Mouse (Mus musculus): ENCODE results near the gene Map4k2. TPM values are rescaled to one million over a fixed set of nuclear protein-coding genes. Genes with fewer than 3 reads are reported as not detected.
"Not testable (repeated sequence)": the region's sequence is repeated elsewhere in the genome, so short reads cannot be mapped to it uniquely, and the experiment has no call there.

Gene Map4k2
- polyA plus RNA-seq, 1 experiment from 2014 or later = 9.9 TPM

DNA sequence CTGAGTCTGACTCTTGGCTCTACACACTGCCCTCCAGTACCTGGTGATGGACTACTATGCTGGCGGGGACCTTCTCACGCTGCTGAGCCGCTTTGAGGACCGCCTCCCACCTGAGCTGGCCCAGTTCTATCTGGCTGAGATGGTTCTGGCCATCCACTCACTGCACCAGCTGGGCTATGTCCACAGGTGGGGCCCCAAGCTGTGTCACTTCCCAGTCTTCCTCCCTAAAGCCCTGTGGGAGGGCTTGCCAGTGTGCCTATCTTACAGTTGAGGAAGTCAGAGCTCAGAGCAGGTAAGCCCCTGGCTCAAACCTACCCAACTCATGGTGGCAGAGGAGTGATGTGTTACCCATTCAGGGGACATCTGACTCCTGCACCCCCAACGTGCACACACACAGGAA is 30.8 kb upstream of the Map4k2 start:
- Histone ChIP-seq H3K4me3 (ENCODE audit: low read depth, low read length) (no peak overlapping the region), H3K4me1 (ENCODE audit: control insufficient read depth, insufficient read depth, low read length) (no peaks in the 10 kb centered on the region), H3K4me2 (ENCODE audit: low read depth, low read length) (no peak overlapping the region), H3K27ac (replicated peaks; ENCODE audit: low read depth, low read length) (no peak overlapping the region), H3K9me3 (ENCODE audit: control insufficient read depth, low read length) (no peaks in the 10 kb centered on the region), H3K9ac (ENCODE audit: low read depth, low read length) (no peak overlapping the region), H3K36me3 (ENCODE audit: control insufficient read depth, insufficient read depth, low read length) (peaks cover 46% of the 10 kb centered on the region), H3K27me3 (replicated peaks; ENCODE audit: control insufficient read depth, insufficient read depth, low read length) (no peaks in the 10 kb centered on the region)
- DNase-seq (ENCODE audit: low spot score) (no peak), ATAC-seq (ENCODE audit: low read depth) (no peak)
- WGBS = 77% methylated on average over 5 of the region's 5 CpGs

GRCm38 (mm10) chr19:6311783-6312182 is 29.2 kb upstream of the Map4k2 start:
- not testable (repeated sequence) for DNase-seq (ENCODE audit: low spot score); H3K4me1 ChIP-seq (ENCODE audit: control insufficient read depth, insufficient read depth, low read length); H3K4me3 ChIP-seq (ENCODE audit: low read depth, low read length); H3K9ac ChIP-seq (ENCODE audit: low read depth, low read length); H3K4me2 ChIP-seq (ENCODE audit: low read depth, low read length); H3K9me3 ChIP-seq (ENCODE audit: control insufficient read depth, low read length); ATAC-seq (ENCODE audit: low read depth); H3K27ac ChIP-seq (replicated peaks; ENCODE audit: low read depth, low read length); H3K27me3 ChIP-seq (replicated peaks; ENCODE audit: control insufficient read depth, insufficient read depth, low read length)
- 82% methylated on average over 3 of the region's 3 CpGs for WGBS
- H3K36me3 ChIP-seq (ENCODE audit: control insufficient read depth, insufficient read depth, low read length) = peaks cover 61% of the 10 kb centered on the region

DNA sequence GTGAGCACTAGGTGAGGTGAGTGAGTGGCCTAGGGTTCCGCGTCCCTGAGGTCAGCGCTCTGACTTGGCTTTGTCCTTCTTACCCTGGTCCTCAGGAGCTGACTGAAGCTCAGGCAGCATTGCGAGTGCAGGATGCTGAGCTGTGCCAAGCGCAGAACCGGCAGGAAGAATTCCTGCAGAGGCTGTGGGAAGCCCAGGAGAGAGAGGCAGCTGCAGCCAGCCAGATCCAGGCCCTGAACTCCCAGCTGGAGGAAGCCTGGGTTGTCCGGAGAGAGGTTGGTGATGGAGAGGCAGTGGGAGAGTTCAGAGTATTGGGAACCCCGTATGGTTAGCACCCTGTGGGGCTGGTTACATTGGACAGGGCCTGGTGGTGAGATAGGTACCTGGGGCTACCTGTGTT is 27.1 kb upstream of the Map4k2 start:
- Histone ChIP-seq H3K9me3 (ENCODE audit: control insufficient read depth, low read length) (no peaks in the 10 kb centered on the region), H3K9ac (ENCODE audit: low read depth, low read length) (no peak overlapping the region), H3K27ac (replicated peaks; ENCODE audit: low read depth, low read length) (no peak overlapping the region), H3K36me3 (ENCODE audit: control insufficient read depth, insufficient read depth, low read length) (peaks cover 71% of the 10 kb centered on the region), H3K27me3 (replicated peaks; ENCODE audit: control insufficient read depth, insufficient read depth, low read length) (no peaks in the 10 kb centered on the region), H3K4me1 (ENCODE audit: control insufficient read depth, insufficient read depth, low read length) (no peaks in the 10 kb centered on the region), H3K4me2 (ENCODE audit: low read depth, low read length) (no peak overlapping the region), H3K4me3 (ENCODE audit: low read depth, low read length) (no peak overlapping the region)
- DNase-seq (ENCODE audit: low spot score) (no peak), ATAC-seq (ENCODE audit: low read depth) (no peak)
- 91% methylated on average over 8 of the region's 8 CpGs for WGBS

- Histone ChIP-seq H3K4me3 (ENCODE audit: low read depth, low read length) (no peak overlapping the region), H3K4me2 (ENCODE audit: low read depth, low read length) (no peak overlapping the region), H3K9me3 (ENCODE audit: control insufficient read depth, low read length) (no peaks in the 10 kb centered on the region), H3K36me3 (ENCODE audit: control insufficient read depth, insufficient read depth, low read length) (peaks cover 77% of the 10 kb centered on the region), H3K27ac (replicated peaks; ENCODE audit: low read depth, low read length) (no peak overlapping the region), H3K4me1 (ENCODE audit: control insufficient read depth, insufficient read depth, low read length) (no peaks in the 10 kb centered on the region), H3K27me3 (replicated peaks; ENCODE audit: control insufficient read depth, insufficient read depth, low read length) (no peaks in the 10 kb centered on the region), H3K9ac (ENCODE audit: low read depth, low read length) (no peak overlapping the region)
- ATAC-seq (ENCODE audit: low read depth) (no peak), DNase-seq (ENCODE audit: low spot score) (no peak)
- 68% methylated on average over 8 of the region's 8 CpGs for WGBS
Observed at GRCm38 (mm10) chr19:6314513-6314912, 26.4 kb upstream of the Map4k2 start.

DNA sequence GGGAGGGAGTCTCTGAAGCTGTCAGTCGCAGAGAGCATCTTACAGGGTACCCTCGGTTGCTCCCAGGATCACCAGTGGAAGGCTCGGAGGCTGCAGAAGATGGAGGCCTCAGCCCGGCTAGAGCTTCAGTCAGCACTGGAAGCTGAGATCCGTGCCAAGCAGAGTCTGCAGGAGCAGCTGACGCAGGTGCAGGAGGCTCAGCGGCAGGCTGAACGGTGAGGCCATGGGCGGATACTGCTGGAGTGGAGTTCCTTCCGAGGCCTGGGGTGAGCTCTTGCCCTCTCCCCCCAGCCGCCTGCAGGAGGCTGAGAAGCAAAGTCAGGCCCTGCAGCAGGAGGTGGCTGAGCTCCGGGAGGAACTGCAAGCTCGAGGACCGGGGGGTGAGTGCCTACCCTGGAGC is 25.4 kb upstream of the Map4k2 start:
- 73% methylated on average over 13 of the region's 14 CpGs for WGBS
- no peaks in the 10 kb centered on the region for H3K4me1 ChIP-seq (ENCODE audit: control insufficient read depth, insufficient read depth, low read length)
- H3K4me3 ChIP-seq (ENCODE audit: low read depth, low read length) = no peak overlapping the region
- H3K27ac ChIP-seq (replicated peaks; ENCODE audit: low read depth, low read length) = no peak overlapping the region
- peaks cover 81% of the 10 kb centered on the region for H3K36me3 ChIP-seq (ENCODE audit: control insufficient read depth, insufficient read depth, low read length)
- DNase-seq (ENCODE audit: low spot score) (no peak), ATAC-seq (ENCODE audit: low read depth) (no peak)
- no peak overlapping the region for H3K9ac ChIP-seq (ENCODE audit: low read depth, low read length)
- no peaks in the 10 kb centered on the region for H3K9me3 ChIP-seq (ENCODE audit: control insufficient read depth, low read length)
- no peaks in the 10 kb centered on the region for H3K27me3 ChIP-seq (replicated peaks; ENCODE audit: control insufficient read depth, insufficient read depth, low read length)
- H3K4me2 ChIP-seq (ENCODE audit: low read depth, low read length) = no peak overlapping the region

GRCm38 (mm10) chr19:6318145-6318544 is 22.8 kb upstream of the Map4k2 start:
- DNase-seq (ENCODE audit: low spot score) (no peak), ATAC-seq (ENCODE audit: low read depth) (no peak)
- Histone ChIP-seq H3K36me3 (ENCODE audit: control insufficient read depth, insufficient read depth, low read length) (peaks cover 77% of the 10 kb centered on the region), H3K9me3 (ENCODE audit: control insufficient read depth, low read length) (no peaks in the 10 kb centered on the region), H3K4me3 (ENCODE audit: low read depth, low read length) (no peak overlapping the region), H3K27me3 (replicated peaks; ENCODE audit: control insufficient read depth, insufficient read depth, low read length) (no peaks in the 10 kb centered on the region), H3K27ac (replicated peaks; ENCODE audit: low read depth, low read length) (no peak overlapping the region), H3K9ac (ENCODE audit: low read depth, low read length) (no peak overlapping the region), H3K4me1 (ENCODE audit: control insufficient read depth, insufficient read depth, low read length) (no peaks in the 10 kb centered on the region), H3K4me2 (ENCODE audit: low read depth, low read length) (no peak overlapping the region)
- 91% methylated on average over 12 of the region's 12 CpGs for WGBS

DNA sequence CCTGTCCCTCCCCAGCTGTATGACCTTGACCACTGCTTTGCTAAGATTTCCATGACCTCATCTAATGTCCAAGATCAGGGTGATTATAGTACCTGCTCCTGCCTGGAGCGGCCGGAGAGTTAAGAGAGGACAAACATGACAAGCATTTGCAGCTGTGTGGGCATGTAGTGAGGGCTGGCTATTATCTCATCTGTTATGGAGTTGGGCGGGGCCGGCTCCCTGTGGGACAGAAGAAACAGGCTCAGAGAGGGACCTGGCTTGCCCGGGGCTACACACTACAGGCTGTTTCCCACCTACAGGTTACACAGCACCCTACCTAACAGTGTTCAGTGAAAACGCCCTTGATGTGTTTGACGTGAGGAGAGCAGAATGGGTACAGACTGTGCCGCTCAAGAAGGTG is 19.6 kb upstream of the Map4k2 start:
- 80% methylated on average over 8 of the region's 8 CpGs for WGBS
- Histone ChIP-seq H3K4me3 (ENCODE audit: low read depth, low read length) (no peak overlapping the region), H3K4me1 (ENCODE audit: control insufficient read depth, insufficient read depth, low read length) (no peaks in the 10 kb centered on the region), H3K36me3 (ENCODE audit: control insufficient read depth, insufficient read depth, low read length) (peaks cover 63% of the 10 kb centered on the region), H3K9me3 (ENCODE audit: control insufficient read depth, low read length) (no peaks in the 10 kb centered on the region), H3K4me2 (ENCODE audit: low read depth, low read length) (no peak overlapping the region), H3K27me3 (replicated peaks; ENCODE audit: control insufficient read depth, insufficient read depth, low read length) (no peaks in the 10 kb centered on the region), H3K27ac (replicated peaks; ENCODE audit: low read depth, low read length) (no peak overlapping the region), H3K9ac (ENCODE audit: low read depth, low read length) (no peak overlapping the region)
- DNase-seq (ENCODE audit: low spot score) = no peak
- ATAC-seq (ENCODE audit: low read depth) = peak; percentile 27; the same call in 1 of the 2 replicates

DNA sequence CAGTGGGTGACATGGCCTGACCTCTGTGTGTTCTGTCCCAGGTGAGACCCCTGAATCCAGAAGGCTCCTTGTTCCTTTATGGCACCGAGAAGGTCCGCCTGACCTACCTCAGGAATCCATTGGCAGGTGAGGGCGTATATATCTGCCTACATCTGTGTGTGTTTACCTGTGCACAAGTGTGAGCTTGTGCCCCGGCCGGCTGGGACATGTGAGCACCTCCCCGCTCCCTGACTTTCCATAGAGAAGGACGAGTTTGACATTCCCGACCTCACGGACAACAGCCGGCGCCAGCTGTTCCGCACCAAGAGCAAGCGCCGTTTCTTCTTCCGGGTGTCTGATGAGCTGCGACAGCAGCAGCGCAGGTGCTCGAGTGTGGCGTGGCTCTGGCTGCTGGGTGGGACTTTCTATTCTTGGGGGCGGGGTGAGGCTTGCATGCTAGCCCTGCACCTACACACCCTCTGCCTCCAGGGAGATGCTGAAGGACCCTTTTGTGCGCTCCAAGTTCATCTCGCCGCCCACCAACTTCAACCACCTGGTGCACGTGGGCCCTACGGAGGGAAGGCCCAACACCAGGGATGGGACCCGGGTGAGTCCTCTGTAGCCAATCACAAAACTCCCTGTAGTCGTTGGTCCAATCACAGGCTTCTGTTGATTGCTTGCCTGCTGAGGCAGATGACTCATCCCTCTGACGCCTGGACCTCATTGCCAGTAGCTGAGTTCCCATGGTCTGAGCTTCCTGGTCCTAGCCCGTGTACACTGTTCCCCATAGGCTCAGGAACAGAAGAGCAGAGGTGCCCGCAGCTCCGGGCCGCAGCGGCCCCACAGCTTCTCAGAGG is 18.9 kb upstream of the Map4k2 start:
- H3K9me3 ChIP-seq (ENCODE audit: control insufficient read depth, low read length) = no peaks in the 10 kb centered on the region
- no peak overlapping the region for H3K4me2 ChIP-seq (ENCODE audit: low read depth, low read length)
- H3K27me3 ChIP-seq (replicated peaks; ENCODE audit: control insufficient read depth, insufficient read depth, low read length) = no peaks in the 10 kb centered on the region
- peaks cover 58% of the 10 kb centered on the region for H3K36me3 ChIP-seq (ENCODE audit: control insufficient read depth, insufficient read depth, low read length)
- H3K9ac ChIP-seq (ENCODE audit: low read depth, low read length) = no peak overlapping the region
- no peak overlapping the region for H3K4me3 ChIP-seq (ENCODE audit: low read depth, low read length)
- DNase-seq (ENCODE audit: low spot score) (peak; percentile 54), ATAC-seq (ENCODE audit: low read depth) (peak; percentile 48)
- no peak overlapping the region for H3K27ac ChIP-seq (replicated peaks; ENCODE audit: low read depth, low read length)
- WGBS = 80% methylated on average over 33 of the region's 33 CpGs
- H3K4me1 ChIP-seq (ENCODE audit: control insufficient read depth, insufficient read depth, low read length) = no peaks in the 10 kb centered on the region

GRCm38 (mm10) chr19:6324751-6325150 is 16.2 kb upstream of the Map4k2 start:
- Histone ChIP-seq H3K4me3 (ENCODE audit: low read depth, low read length) (no peak overlapping the region), H3K36me3 (ENCODE audit: control insufficient read depth, insufficient read depth, low read length) (peaks cover 40% of the 10 kb centered on the region), H3K27ac (replicated peaks; ENCODE audit: low read depth, low read length) (no peak overlapping the region), H3K9ac (ENCODE audit: low read depth, low read length) (no peak overlapping the region), H3K4me1 (ENCODE audit: control insufficient read depth, insufficient read depth, low read length) (no peaks in the 10 kb centered on the region), H3K9me3 (ENCODE audit: control insufficient read depth, low read length) (no peaks in the 10 kb centered on the region), H3K27me3 (replicated peaks; ENCODE audit: control insufficient read depth, insufficient read depth, low read length) (no peaks in the 10 kb centered on the region), H3K4me2 (ENCODE audit: low read depth, low read length) (no peak overlapping the region)
- DNase-seq (ENCODE audit: low spot score) = no peak
- no peak for ATAC-seq (ENCODE audit: low read depth)
- WGBS = 82% methylated on average over 9 of the region's 9 CpGs
